Mouse (Mus musculus): ENCODE measurements around the gene Vps26b. TPM values are rescaled to one million over a fixed set of nuclear protein-coding genes. Genes with fewer than 3 reads are reported as not detected.

Vps26b gene
- polyA plus RNA-seq, 1 experiment from 2014 or later, result 36.8 TPM

DNA sequence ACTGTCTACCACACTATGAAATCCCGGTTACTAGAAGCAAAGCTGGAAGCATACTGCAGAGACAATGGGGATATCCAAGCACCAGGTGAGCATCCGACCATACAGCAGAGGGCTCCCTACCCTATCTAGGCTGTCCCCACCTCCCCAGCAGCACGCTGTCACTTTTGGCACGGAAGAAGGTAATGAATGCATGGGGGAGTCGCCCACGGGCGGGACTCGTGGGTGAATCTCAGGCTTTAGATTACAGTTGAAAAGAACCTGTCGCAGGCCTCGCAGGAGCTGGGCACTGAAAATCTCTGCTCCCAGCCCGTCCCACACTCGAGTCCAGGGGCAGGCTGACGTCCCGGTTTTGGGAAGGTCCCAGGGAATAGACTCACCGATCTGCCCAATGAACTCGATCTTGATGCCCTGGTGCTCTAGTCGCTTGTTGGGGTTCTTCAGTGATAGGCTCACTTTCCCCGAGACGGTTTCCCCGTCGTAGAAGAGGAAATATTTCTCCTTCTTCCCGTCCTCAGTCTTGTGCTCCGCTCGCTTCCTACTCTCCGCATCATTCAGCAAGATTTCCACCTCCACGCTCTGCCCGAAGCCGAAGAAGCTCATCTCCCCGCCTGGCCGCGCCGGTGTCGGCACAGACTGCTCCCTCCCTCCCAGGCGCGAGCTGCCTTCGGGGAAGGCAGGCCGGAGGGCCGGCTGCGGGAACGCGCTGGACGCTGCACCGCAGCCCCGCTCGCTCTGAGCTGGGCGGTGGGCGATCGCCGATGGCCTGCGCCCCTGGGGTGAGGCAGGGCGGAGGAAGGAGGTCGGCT lies 640 bp downstream of the Vps26b start:
- WGBS, result under 1% methylated on average over 52 of the region's 52 CpGs
- ATAC-seq (ENCODE audit: insufficient number of reproducible peaks, insufficient read depth, low FRiP score, low read depth), result peak; percentile 21
- peak overlapping the region; percentile 91 for H3K4me2 ChIP-seq (replicated peaks; ENCODE audit: low read depth, low read length)
- H3K9me3 ChIP-seq (ENCODE audit: control insufficient read depth, low read depth, low read length), result no peaks in the 10 kb centered on the region
- peaks cover 3% of the 10 kb centered on the region for H3K36me3 ChIP-seq (ENCODE audit: control insufficient read depth, insufficient read depth, low read length)
- H3K4me1 ChIP-seq (ENCODE audit: control insufficient read depth, insufficient read depth, low read length), result peaks cover 31% of the 10 kb centered on the region
- peak overlapping the region; percentile 92 for H3K27ac ChIP-seq (ENCODE audit: low read length)
- peak overlapping the region; percentile 89 for H3K9ac ChIP-seq (replicated peaks; ENCODE audit: low read depth, low read length)
- H3K27me3 ChIP-seq (ENCODE audit: control insufficient read depth, insufficient read depth, low read length), result no peaks in the 10 kb centered on the region
- peak overlapping the region; percentile 93 for H3K4me3 ChIP-seq (ENCODE audit: low read depth, low read length)

DNA sequence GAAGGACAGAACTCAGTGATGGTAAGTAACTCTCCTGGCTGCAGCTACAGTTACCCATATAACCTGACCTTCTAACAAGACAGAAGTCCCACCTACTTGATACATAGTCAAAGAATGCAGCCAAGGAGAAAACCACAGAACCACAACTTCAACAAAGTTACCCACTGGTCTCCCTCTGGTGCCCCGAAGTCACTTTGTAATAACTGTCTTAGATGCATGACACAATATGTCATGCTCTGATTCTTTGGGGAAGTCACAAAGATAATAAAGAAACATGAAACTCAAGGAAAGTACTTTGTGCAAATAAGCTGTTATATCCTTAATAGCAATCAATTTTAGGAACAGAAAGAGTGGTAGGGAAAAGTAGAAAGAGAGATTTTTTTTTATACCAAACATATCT lies 3.2 kb downstream of the Vps26b start:
- no peak overlapping the region for H3K4me2 ChIP-seq (replicated peaks; ENCODE audit: low read depth, low read length)
- H3K27ac ChIP-seq (ENCODE audit: low read length), result no peak overlapping the region
- H3K36me3 ChIP-seq (ENCODE audit: control insufficient read depth, insufficient read depth, low read length), result peaks cover 3% of the 10 kb centered on the region
- 83% methylated on average over 1 of the region's 1 CpGs for WGBS
- H3K9ac ChIP-seq (replicated peaks; ENCODE audit: low read depth, low read length), result no peak overlapping the region
- H3K9me3 ChIP-seq (ENCODE audit: control insufficient read depth, low read depth, low read length), result no peaks in the 10 kb centered on the region
- H3K4me3 ChIP-seq (ENCODE audit: low read depth, low read length), result no peak overlapping the region
- peaks cover 24% of the 10 kb centered on the region for H3K4me1 ChIP-seq (ENCODE audit: control insufficient read depth, insufficient read depth, low read length)
- ATAC-seq (ENCODE audit: insufficient number of reproducible peaks, insufficient read depth, low FRiP score, low read depth), result no peak
- no peaks in the 10 kb centered on the region for H3K27me3 ChIP-seq (ENCODE audit: control insufficient read depth, insufficient read depth, low read length)

DNA sequence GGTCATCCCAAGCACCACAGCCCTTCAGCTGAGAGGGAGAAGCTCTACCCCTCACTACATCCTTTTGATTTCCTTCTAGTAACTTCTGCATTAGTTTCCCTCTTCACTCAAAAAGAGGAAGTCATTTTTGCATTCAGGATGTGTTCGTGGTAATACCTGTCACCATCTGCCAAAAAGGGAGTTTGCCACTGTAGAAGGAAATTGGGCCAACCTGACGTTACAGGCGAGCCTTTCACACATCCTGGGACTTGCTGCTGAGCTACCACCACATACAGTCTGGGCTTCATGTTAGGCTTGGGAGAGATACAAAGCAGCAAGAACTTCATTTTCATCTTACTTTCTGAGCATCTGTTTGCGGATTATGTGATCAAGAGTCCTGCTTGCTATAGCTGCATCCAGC lies 6.2 kb downstream of the Vps26b start:
- ATAC-seq (ENCODE audit: insufficient number of reproducible peaks, insufficient read depth, low FRiP score, low read depth), result no peak
- H3K36me3 ChIP-seq (ENCODE audit: control insufficient read depth, insufficient read depth, low read length), result peaks cover 7% of the 10 kb centered on the region
- 84% methylated on average over 4 of the region's 4 CpGs for WGBS
- H3K4me3 ChIP-seq (ENCODE audit: low read depth, low read length), result no peak overlapping the region
- H3K27ac ChIP-seq (ENCODE audit: low read length), result no peak overlapping the region
- no peak overlapping the region for H3K4me2 ChIP-seq (replicated peaks; ENCODE audit: low read depth, low read length)
- no peaks in the 10 kb centered on the region for H3K9me3 ChIP-seq (ENCODE audit: control insufficient read depth, low read depth, low read length)
- no peak overlapping the region for H3K9ac ChIP-seq (replicated peaks; ENCODE audit: low read depth, low read length)
- peaks cover 16% of the 10 kb centered on the region for H3K4me1 ChIP-seq (ENCODE audit: control insufficient read depth, insufficient read depth, low read length)
- H3K27me3 ChIP-seq (ENCODE audit: control insufficient read depth, insufficient read depth, low read length), result no peaks in the 10 kb centered on the region

DNA sequence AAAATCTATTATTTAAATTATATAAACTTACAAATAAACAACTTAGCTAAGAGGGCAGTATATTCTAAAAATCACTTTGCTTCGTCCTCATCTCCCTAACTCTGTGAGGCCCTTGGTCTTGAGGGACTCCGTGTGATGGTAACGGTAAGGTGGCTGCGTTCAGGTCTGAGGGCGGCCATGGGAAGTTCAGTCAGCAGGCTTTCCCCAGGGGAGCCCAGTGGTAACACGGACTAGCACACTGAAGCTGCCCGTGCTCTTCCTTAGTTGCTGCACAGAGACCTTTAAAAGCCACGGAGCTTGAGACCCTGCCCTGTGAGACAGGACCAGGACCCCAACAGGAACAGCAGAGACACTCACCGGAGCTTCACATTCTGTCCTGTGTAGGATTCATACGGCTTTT lies 10.9 kb downstream of the Vps26b start:
- 92% methylated on average over 10 of the region's 10 CpGs for WGBS
- H3K27me3 ChIP-seq (ENCODE audit: control insufficient read depth, insufficient read depth, low read length), result no peaks in the 10 kb centered on the region
- H3K27ac ChIP-seq (ENCODE audit: low read length), result no peak overlapping the region
- no peak overlapping the region for H3K4me2 ChIP-seq (replicated peaks; ENCODE audit: low read depth, low read length)
- ATAC-seq (ENCODE audit: insufficient number of reproducible peaks, insufficient read depth, low FRiP score, low read depth), result no peak
- H3K9ac ChIP-seq (replicated peaks; ENCODE audit: low read depth, low read length), result no peak overlapping the region
- no peaks in the 10 kb centered on the region for H3K4me1 ChIP-seq (ENCODE audit: control insufficient read depth, insufficient read depth, low read length)
- no peak overlapping the region for H3K4me3 ChIP-seq (ENCODE audit: low read depth, low read length)
- H3K9me3 ChIP-seq (ENCODE audit: control insufficient read depth, low read depth, low read length), result no peaks in the 10 kb centered on the region
- peaks cover 26% of the 10 kb centered on the region for H3K36me3 ChIP-seq (ENCODE audit: control insufficient read depth, insufficient read depth, low read length)

DNA sequence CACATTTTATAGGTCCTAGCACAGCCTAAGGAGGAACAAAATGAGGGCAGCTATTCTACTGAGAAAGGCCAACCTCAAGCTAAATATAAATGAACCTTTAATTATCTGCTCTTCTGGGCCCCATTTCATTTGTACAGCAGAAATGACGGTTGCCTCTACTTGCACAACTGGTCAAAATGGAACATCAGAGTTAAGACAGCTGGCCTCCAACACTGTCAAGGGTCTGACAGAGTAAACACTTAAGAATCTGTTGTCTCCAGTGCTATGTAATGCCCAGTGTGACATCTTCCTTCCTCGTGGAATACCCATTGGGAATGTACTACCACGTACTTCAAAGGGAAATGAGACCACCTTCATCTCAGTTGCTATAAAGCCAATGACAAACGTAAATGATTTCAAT lies 18.3 kb downstream of the Vps26b start:
- no peak overlapping the region for H3K4me2 ChIP-seq (replicated peaks; ENCODE audit: low read depth, low read length)
- H3K27me3 ChIP-seq (ENCODE audit: control insufficient read depth, insufficient read depth, low read length), result no peaks in the 10 kb centered on the region
- H3K9me3 ChIP-seq (ENCODE audit: control insufficient read depth, low read depth, low read length), result no peaks in the 10 kb centered on the region
- ATAC-seq (ENCODE audit: insufficient number of reproducible peaks, insufficient read depth, low FRiP score, low read depth), result no peak
- H3K27ac ChIP-seq (ENCODE audit: low read length), result no peak overlapping the region
- peaks cover 61% of the 10 kb centered on the region for H3K36me3 ChIP-seq (ENCODE audit: control insufficient read depth, insufficient read depth, low read length)
- 85% methylated on average over 4 of the region's 4 CpGs for WGBS
- no peak overlapping the region for H3K4me3 ChIP-seq (ENCODE audit: low read depth, low read length)
- H3K4me1 ChIP-seq (ENCODE audit: control insufficient read depth, insufficient read depth, low read length), result no peaks in the 10 kb centered on the region
- H3K9ac ChIP-seq (replicated peaks; ENCODE audit: low read depth, low read length), result no peak overlapping the region

DNA sequence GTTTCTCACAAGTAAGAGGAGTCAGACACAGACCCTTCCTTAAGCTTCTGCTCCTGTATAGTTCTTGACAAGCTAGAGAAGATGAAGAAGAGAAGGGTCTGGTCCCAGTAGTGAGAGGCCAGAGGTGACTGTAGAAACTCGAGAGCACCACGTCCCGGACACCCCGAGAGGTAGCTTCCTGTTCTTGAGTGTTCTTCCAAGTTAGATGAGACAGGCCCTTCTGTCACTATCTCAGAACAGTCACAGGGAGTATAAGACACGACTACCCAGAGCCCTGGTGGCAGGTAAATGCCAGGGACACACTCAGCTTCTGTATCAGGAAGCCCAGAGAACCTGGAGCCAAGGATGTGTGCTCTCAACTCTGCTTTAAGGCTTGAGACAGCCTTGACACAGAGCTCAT lies 20.6 kb downstream of the Vps26b start:
- Histone ChIP-seq H3K4me1 (ENCODE audit: control insufficient read depth, insufficient read depth, low read length) (no peaks in the 10 kb centered on the region), H3K9me3 (ENCODE audit: control insufficient read depth, low read depth, low read length) (no peaks in the 10 kb centered on the region), H3K4me2 (replicated peaks; ENCODE audit: low read depth, low read length) (no peak overlapping the region), H3K27me3 (ENCODE audit: control insufficient read depth, insufficient read depth, low read length) (no peaks in the 10 kb centered on the region), H3K27ac (ENCODE audit: low read length) (no peak overlapping the region), H3K4me3 (ENCODE audit: low read depth, low read length) (no peak overlapping the region), H3K9ac (replicated peaks; ENCODE audit: low read depth, low read length) (no peak overlapping the region), H3K36me3 (ENCODE audit: control insufficient read depth, insufficient read depth, low read length) (peaks cover 68% of the 10 kb centered on the region)
- 85% methylated on average over 5 of the region's 5 CpGs for WGBS
- no peak for ATAC-seq (ENCODE audit: insufficient number of reproducible peaks, insufficient read depth, low FRiP score, low read depth)

DNA sequence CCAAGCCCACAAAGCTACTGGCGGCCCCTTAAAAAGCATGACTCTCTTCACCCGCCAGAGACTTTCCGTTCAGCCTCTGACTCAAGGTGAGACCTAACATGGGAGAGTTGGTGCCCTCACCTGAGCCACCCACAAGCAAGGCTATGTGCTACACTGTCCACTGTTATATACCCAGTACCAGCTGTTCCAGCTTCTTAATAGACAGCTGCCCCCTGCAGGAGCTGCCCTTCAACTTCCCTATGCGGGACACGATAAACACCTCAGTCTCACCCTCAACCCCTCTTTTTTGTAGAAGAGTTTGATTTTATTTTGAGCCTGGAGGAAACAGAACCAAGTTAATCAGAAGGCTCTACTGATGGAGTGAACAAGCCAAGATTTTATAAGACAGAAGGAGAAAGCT lies 23.0 kb downstream of the Vps26b start:
- H3K4me2 ChIP-seq (replicated peaks; ENCODE audit: low read depth, low read length), result no peak overlapping the region
- no peak overlapping the region for H3K4me3 ChIP-seq (ENCODE audit: low read depth, low read length)
- 90% methylated on average over 5 of the region's 5 CpGs for whole genome bisulfite sequencing
- H3K27me3 ChIP-seq (ENCODE audit: control insufficient read depth, insufficient read depth, low read length), result no peaks in the 10 kb centered on the region
- no peak overlapping the region for H3K27ac ChIP-seq (ENCODE audit: low read length)
- peaks cover 62% of the 10 kb centered on the region for H3K36me3 ChIP-seq (ENCODE audit: control insufficient read depth, insufficient read depth, low read length)
- no peaks in the 10 kb centered on the region for H3K4me1 ChIP-seq (ENCODE audit: control insufficient read depth, insufficient read depth, low read length)
- H3K9ac ChIP-seq (replicated peaks; ENCODE audit: low read depth, low read length), result no peak overlapping the region
- no peaks in the 10 kb centered on the region for H3K9me3 ChIP-seq (ENCODE audit: control insufficient read depth, low read depth, low read length)
- no peak for ATAC-seq (ENCODE audit: insufficient number of reproducible peaks, insufficient read depth, low FRiP score, low read depth)

DNA sequence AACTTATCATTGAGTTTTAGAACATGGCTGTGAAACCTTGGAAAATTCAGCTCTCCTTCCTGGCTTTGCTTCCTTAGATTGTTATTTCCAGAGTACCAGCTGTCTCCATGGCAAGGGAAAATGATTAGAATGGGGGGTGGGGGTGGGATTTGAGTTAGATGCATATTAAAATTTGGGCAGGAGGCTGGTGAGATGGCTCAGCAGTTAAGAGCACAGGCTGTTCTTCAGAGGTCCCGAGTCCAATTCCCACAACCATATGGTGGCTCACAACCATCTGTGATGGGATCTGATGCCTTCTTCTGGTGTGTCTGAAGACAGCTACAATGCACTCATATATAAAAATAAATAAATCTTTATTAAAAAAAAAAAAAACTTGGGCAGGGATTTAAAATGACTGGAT lies 23.9 kb downstream of the Vps26b start:
- no peak overlapping the region for H3K27ac ChIP-seq (ENCODE audit: low read length)
- H3K9ac ChIP-seq (replicated peaks; ENCODE audit: low read depth, low read length), result no peak overlapping the region
- H3K4me3 ChIP-seq (ENCODE audit: low read depth, low read length), result no peak overlapping the region
- H3K27me3 ChIP-seq (ENCODE audit: control insufficient read depth, insufficient read depth, low read length), result no peaks in the 10 kb centered on the region
- H3K4me2 ChIP-seq (replicated peaks; ENCODE audit: low read depth, low read length), result no peak overlapping the region
- H3K36me3 ChIP-seq (ENCODE audit: control insufficient read depth, insufficient read depth, low read length), result peaks cover 54% of the 10 kb centered on the region
- H3K9me3 ChIP-seq (ENCODE audit: control insufficient read depth, low read depth, low read length), result no peaks in the 10 kb centered on the region
- WGBS, result 100% methylated on average over 1 of the region's 1 CpGs
- peaks cover 7% of the 10 kb centered on the region; the same call in 1 of the 2 replicates for H3K4me1 ChIP-seq (ENCODE audit: control insufficient read depth, insufficient read depth, low read length)
- no peak for ATAC-seq (ENCODE audit: insufficient number of reproducible peaks, insufficient read depth, low FRiP score, low read depth)

DNA sequence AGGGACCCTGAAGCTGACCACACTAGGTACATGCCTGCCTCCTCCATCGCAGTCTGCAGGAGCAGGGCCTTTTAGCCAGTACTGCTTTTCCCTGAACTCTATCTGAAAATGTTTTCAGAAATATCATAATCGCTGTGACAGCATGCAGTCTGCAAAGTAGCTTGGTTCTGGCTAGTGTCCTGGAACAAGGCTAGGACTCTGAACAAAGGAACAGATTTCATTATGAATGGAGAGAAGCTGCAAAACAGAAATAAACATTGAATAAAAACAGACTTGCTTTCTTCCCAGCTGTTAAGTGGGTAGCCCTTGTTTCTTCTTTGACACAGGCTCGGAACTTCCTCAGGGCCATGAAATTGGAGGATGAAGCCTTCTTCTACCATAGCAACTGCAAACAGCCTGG lies 24.6 kb downstream of the Vps26b start:
- H3K27me3 ChIP-seq (ENCODE audit: control insufficient read depth, insufficient read depth, low read length), result no peaks in the 10 kb centered on the region
- no peak overlapping the region for H3K4me2 ChIP-seq (replicated peaks; ENCODE audit: low read depth, low read length)
- H3K9me3 ChIP-seq (ENCODE audit: control insufficient read depth, low read depth, low read length), result no peaks in the 10 kb centered on the region
- no peak overlapping the region for H3K9ac ChIP-seq (replicated peaks; ENCODE audit: low read depth, low read length)
- H3K36me3 ChIP-seq (ENCODE audit: control insufficient read depth, insufficient read depth, low read length), result peaks cover 54% of the 10 kb centered on the region
- no peak overlapping the region for H3K4me3 ChIP-seq (ENCODE audit: low read depth, low read length)
- no peak for ATAC-seq (ENCODE audit: insufficient number of reproducible peaks, insufficient read depth, low FRiP score, low read depth)
- 90% methylated on average over 3 of the region's 3 CpGs for WGBS
- H3K27ac ChIP-seq (ENCODE audit: low read length), result no peak overlapping the region
- peaks cover 12% of the 10 kb centered on the region; the same call in 1 of the 2 replicates for H3K4me1 ChIP-seq (ENCODE audit: control insufficient read depth, insufficient read depth, low read length)

All from stomach, embryonic 14.5 days (tissue).